Mouse (Mus musculus) olfactory bulb, adult 2 months (tissue): Measurements from ENCODE around the gene Zdhhc12.
"Not testable (repeated sequence)": the region's sequence is repeated elsewhere in the genome, so short reads cannot be mapped to it uniquely, and the experiment has no call there.

ENCODE experiments used
- CTCF ChIP-seq: fragments of 200-500 bp; IDR thresholded peaks from 2 replicates; pipeline ENCODE4 v1.5.1; 2012; ENCODE audit warnings: low read depth, mild to moderate bottlenecking, low read length, moderate library complexity; ENCODE audit not compliant: insufficient read depth
- POLR2A ChIP-seq: fragments of 200-500 bp; IDR thresholded peaks from 2 replicates; pipeline ENCODE4 v1.6.1; 2012; ENCODE audit warnings: mild to moderate bottlenecking, low read depth, low read length, moderate library complexity; ENCODE audit not compliant: insufficient read depth

GRCm38 (mm10) chr2:30055310-30055709 lies 38.1 kb downstream of the Zdhhc12 start:
- not testable (repeated sequence) for TF ChIP-seq CTCF, POLR2A
